Mouse (Mus musculus) G1E (cell line): ENCODE data around the gene Tepp. TPM values are rescaled to one million over a fixed set of nuclear protein-coding genes. Genes with fewer than 3 reads are reported as not detected.

Source experiments
- ATAC-seq: 2 replicates; pipeline ENCODE4 v1.8.0; 2016; ENCODE audit warnings: mild to moderate bottlenecking; ENCODE audit not compliant: insufficient number of reproducible peaks, poor library complexity, low FRiP score, severe bottlenecking; ENCODE audit errors: extremely low read depth
- DNase-seq: peaks from one replicate; pipeline ENCODE4 v3.0.0; 2012; ENCODE audit warnings: low spot score
- H3K27me3 ChIP-seq: 2 replicates; pipeline ENCODE4 v1.6.1; 2012; ENCODE audit warnings: mild to moderate bottlenecking, low read length, inconsistent platforms; ENCODE audit not compliant: insufficient read depth
- H3K36me3 ChIP-seq: replicated peaks from 2 replicates; pipeline ENCODE3; 2012; ENCODE audit warnings: mild to moderate bottlenecking, inconsistent platforms
- H3K4me1 ChIP-seq: 2 replicates; pipeline ENCODE4 v1.6.1; 2012; ENCODE audit warnings: low read depth, low read length, inconsistent platforms, mixed read lengths; ENCODE audit not compliant: insufficient read depth
- H3K4me3 ChIP-seq: 2 replicates; pipeline ENCODE4 v1.5.1; 2012; ENCODE audit warnings: low read depth, mild to moderate bottlenecking, inconsistent platforms, low read length, moderate library complexity, mixed read lengths
- H3K9me3 ChIP-seq: replicated peaks from 2 replicates; pipeline ENCODE4 v1.6.1; 2012; ENCODE audit warnings: inconsistent platforms
- CTCF ChIP-seq: IDR thresholded peaks from 2 replicates; pipeline ENCODE4 v1.5.1; 2012; ENCODE audit warnings: low read depth, low read length, inconsistent platforms, mixed read lengths
- GATA1 ChIP-seq: IDR thresholded peaks from 2 replicates; pipeline ENCODE4 v1.6.1; 2012; ENCODE audit warnings: borderline replicate concordance, low read length, inconsistent platforms, mixed read lengths
- GATA2 ChIP-seq: IDR thresholded peaks from 2 replicates; pipeline ENCODE4 v1.6.1; 2012; ENCODE audit warnings: low read depth, low read length, inconsistent platforms, borderline replicate concordance
- POLR2AphosphoS5 ChIP-seq: IDR thresholded peaks from 2 replicates; pipeline ENCODE4 v1.6.1; 2012; ENCODE audit warnings: low read depth, low read length, inconsistent platforms; ENCODE audit not compliant: insufficient replicate concordance
- TAL1 ChIP-seq: conservative IDR thresholded peaks from 2 replicates; pipeline ENCODE4 v1.6.1; 2012; ENCODE audit warnings: low read depth, low read length, inconsistent platforms, mixed read lengths
- polyA plus RNA-seq: library from polyadenylated mRNA; stranded (reverse); fragments of >175 nt; gene quantifications from 2 replicates; pipeline ENCODE4 v1.2.3, GENCODE M21; 2012
- total RNA-seq, 2 experiments: library from RNA; stranded (forward) in 1 of 2; stranded (reverse) in 1 of 2; fragments of 200-1000 nt in 1 of 2; fragments of >200 nt in 1 of 2; fragmentation: Nextera tagmentation in 1 of 2; gene quantifications; 2 replicates each; pipeline ENCODE4 v1.2.3; 2014 to 2017

The Tepp gene
- total and polyA plus RNA-seq, 3 experiments: not detected

DNA sequence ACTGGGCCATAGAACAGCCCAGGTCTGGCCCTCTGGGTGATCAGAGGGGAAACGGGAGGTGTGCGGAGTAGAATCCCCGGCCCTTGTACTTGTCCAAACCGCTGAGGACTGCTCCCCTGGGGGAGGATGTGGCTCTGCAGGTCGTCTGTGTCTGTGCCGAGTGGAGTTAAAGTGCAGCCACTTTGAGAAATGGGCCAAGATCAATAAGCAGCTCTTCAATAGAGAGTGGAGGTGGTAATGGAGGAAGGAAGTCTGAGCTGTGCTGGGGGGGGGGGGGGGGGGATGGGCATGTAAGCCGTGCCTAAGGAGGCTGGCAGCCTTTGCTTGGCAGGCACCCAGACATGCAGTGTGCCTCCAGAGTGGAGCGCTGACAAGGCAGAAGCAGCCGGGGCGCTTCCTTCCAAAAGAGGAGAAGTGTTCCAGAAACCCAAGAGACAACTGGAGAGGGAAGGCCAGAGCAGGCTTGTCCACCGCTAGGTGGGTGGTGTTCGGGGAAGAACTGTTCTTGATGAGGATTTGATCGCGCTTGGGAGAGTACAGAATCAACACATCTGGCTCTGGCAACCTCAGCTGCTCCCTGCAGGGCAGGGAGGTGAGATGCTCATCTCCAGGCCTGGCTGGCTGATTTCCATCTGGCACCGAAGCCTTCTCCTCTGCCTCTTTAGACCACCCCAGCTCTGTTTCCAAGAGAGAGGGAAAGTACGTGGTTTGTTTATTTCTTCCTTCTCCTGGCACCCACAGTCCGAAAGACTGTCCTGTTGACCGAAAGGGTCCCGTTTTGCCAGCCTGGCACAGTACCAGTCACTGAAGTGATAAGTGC is 38.7 kb downstream of the Tepp start:
- no peak for DNase-seq
- Histone ChIP-seq H3K4me3 (no peak overlapping the region), H3K36me3 (peaks cover 39% of the 10 kb centered on the region), H3K9me3 (peaks cover 7% of the 10 kb centered on the region), H3K27me3 (peaks cover 36% of the 10 kb centered on the region), H3K4me1 (no peaks in the 10 kb centered on the region; the same call in 1 of the 2 replicates)
- no peak for ATAC-seq
- no peak for TF ChIP-seq CTCF
- TF ChIP-seq GATA1: no peak
- no peak for TF ChIP-seq TAL1
- TF ChIP-seq GATA2: no peak
- TF ChIP-seq POLR2AphosphoS5: no peak

- TF ChIP-seq GATA1: no peak
- TF ChIP-seq TAL1: no peak
- TF ChIP-seq CTCF: no peak
- TF ChIP-seq GATA2: no peak
- TF ChIP-seq POLR2AphosphoS5: no peak
- no peak for ATAC-seq
- no peak overlapping the region for H3K4me3 ChIP-seq
- peaks cover 55% of the 10 kb centered on the region for H3K27me3 ChIP-seq
- peaks cover 7% of the 10 kb centered on the region for H3K9me3 ChIP-seq
- peaks cover 15% of the 10 kb centered on the region for H3K36me3 ChIP-seq
- DNase-seq: no peak
- H3K4me1 ChIP-seq: no peaks in the 10 kb centered on the region; the same call in 1 of the 2 replicates
Measured at GRCm38 (mm10) chr8:95351461-95351860, 41.1 kb downstream of the Tepp start.

DNA sequence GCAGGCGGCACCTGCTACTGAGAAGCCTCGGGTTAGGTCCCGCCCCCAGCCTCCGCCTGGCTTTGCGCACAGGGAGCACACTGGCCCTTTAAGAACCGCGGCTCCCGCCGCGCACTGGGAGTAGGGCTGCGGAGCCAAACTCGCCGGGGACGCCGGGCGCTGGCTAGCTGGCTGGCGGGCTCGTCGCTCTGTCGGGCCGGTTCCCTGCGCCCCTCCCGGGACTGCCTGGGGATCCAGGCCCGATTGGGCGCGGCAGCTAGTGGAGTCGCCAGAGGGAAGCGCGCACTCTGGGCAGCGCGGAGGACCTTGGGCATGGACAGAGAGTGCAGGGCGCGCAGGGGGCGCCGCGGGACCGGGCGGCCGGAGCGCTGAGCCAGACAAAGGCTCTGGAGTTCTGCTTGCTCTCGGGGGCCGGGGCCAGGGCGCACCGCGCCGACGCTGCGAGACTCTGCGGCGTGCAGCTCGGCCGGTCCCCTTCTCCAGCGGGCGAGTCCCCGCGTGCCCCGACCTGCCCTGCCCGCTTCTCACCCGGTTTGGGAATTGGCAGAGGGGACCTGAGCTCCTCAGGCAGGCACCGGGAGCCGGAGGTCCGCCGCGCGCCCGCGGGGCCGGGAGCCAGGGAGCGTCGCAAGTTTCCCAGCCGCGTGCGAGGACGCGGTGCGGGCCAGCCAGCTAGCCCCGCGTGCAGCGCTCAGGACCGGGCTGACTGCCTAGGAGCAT is 41.9 kb downstream of the Tepp start, which contains the start of gene Mmp15:
Gene Mmp15 (plus strand): TSS at position 118 of the 720 bp plus-strand sequence.
- ATAC-seq: no peak
- Histone ChIP-seq H3K4me3 (peak within 1 kb of the TSS; percentile 13; the same call in 1 of the 2 replicates), H3K27me3 (peaks cover 56% of the 10 kb centered on the region), H3K36me3 (peaks cover 8% of the 10 kb centered on the region), H3K9me3 (peaks cover 7% of the 10 kb centered on the region), H3K4me1 (no peaks in the 10 kb centered on the region; the same call in 1 of the 2 replicates)
- TF ChIP-seq POLR2AphosphoS5: no peak
- no peak for TF ChIP-seq TAL1
- no peak for TF ChIP-seq CTCF
- no peak for TF ChIP-seq GATA1
- no peak for TF ChIP-seq GATA2
- DNase-seq: no peak

- no peak for ATAC-seq
- no peak for TF ChIP-seq CTCF
- TF ChIP-seq TAL1: no peak
- TF ChIP-seq GATA1: no peak
- no peak for TF ChIP-seq GATA2
- TF ChIP-seq POLR2AphosphoS5: no peak
- H3K9me3 ChIP-seq: peaks cover 7% of the 10 kb centered on the region
- H3K4me3 ChIP-seq: no peak overlapping the region
- peaks cover 56% of the 10 kb centered on the region for H3K27me3 ChIP-seq
- peaks cover under 1% of the 10 kb centered on the region for H3K36me3 ChIP-seq
- no peak for DNase-seq
- H3K4me1 ChIP-seq: no peaks in the 10 kb centered on the region; the same call in none of the 2 replicates
Measured at GRCm38 (mm10) chr8:95352871-95353866, 42.8 kb downstream of the Tepp start.

DNA sequence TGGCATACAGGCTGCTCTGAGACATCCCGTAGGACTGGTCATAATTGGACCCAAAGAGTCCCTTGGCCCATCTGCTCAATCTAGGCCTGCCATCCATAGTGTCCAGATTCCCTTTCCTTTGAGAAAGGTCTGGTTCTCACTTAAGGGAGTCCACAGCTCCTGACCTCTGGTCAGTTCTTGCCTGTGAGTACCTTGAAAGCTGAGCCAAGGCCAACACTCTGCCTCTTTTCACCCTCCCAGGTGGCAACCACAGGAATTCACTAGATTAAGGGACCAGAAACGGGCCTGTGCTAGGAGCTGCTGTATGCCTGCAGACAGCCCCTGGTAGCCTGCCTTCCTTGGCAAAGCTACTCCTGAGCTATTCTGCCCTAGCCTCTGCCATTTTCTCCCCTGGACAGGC is 44.2 kb downstream of the Tepp start:
- Histone ChIP-seq H3K4me1 (peaks cover 12% of the 10 kb centered on the region), H3K36me3 (no peaks in the 10 kb centered on the region), H3K4me3 (no peak overlapping the region), H3K27me3 (peaks cover 56% of the 10 kb centered on the region), H3K9me3 (peaks cover 7% of the 10 kb centered on the region)
- DNase-seq (no peak), ATAC-seq (no peak)
- no peak for TF ChIP-seq GATA2
- TF ChIP-seq POLR2AphosphoS5: no peak
- no peak for TF ChIP-seq GATA1
- no peak for TF ChIP-seq CTCF
- TF ChIP-seq TAL1: no peak
